Mouse (Mus musculus) hindbrain, embryonic 11.5 days (tissue): Measurements from ENCODE around the gene Mex3b. TPM values are rescaled to one million over a fixed set of nuclear protein-coding genes. Genes with fewer than 3 reads are reported as not detected.

Experiments used
- polyA plus RNA-seq: library from polyadenylated mRNA; unstranded; fragments of >200 nt; fragmentation: Nextera tagmentation; extraction: Ambion mirVana; gene quantifications from 2 replicates; pipeline ENCODE4 v1.2.1, GENCODE M21; 2014

Mex3b gene
- polyA plus RNA-seq, 1 experiment from 2014 or later = 36.5 TPM

Other genes starting within 250 kb of the Mex3b start
- 8.8 and 9.0 TPM in 2 replicates for gene Saxo2, start 218.8 kb upstream of the Mex3b start, polyA plus RNA-seq
- gene Efl1, start 218.7 kb upstream of the Mex3b start, polyA plus RNA-seq = 23.8 and 27.9 TPM in 2 replicates